Mouse (Mus musculus) cerebellum, adult 2 months (tissue): ENCODE measurements around the gene Cngb1.

Experiments
- CTCF ChIP-seq: fragments of 200-500 bp; IDR thresholded peaks from 2 replicates; pipeline ENCODE4 v1.5.1; 2011; ENCODE audit warnings: low read depth, mild to moderate bottlenecking, control low read depth, low read length, moderate library complexity, borderline replicate concordance; ENCODE audit not compliant: insufficient read depth
- POLR2A ChIP-seq: fragments of 200-500 bp; IDR thresholded peaks from 2 replicates; pipeline ENCODE4 v1.6.1; 2011; ENCODE audit warnings: low read length, control low read depth, borderline replicate concordance; ENCODE audit not compliant: insufficient read depth

- TF ChIP-seq CTCF: no peak
- no peak for TF ChIP-seq POLR2A
Observed at GRCm38 (mm10) chr8:95245180-95245579, 61.2 kb downstream of the Cngb1 start.
